Mouse (Mus musculus) heart, embryonic 12.5 days (tissue): ENCODE results near the gene Manba. TPM values are rescaled to one million over a fixed set of nuclear protein-coding genes. Genes with fewer than 3 reads are reported as not detected.
A peak's percentile ranks its signal among the peaks of the same experiment; 100 is the strongest.
"Not testable (repeated sequence)": the region's sequence is repeated elsewhere in the genome, so short reads cannot be mapped to it uniquely, and the experiment has no call there.

ENCODE experiments used
- ATAC-seq: fragments of 200-750 bp; cut with Nextera tagmentation; 2 replicates; pipeline ENCODE4 v1.8.0; 2017; ENCODE audit warnings: moderate TSS enrichment, moderate library complexity; ENCODE audit not compliant: insufficient number of reproducible peaks, low FRiP score
- H3K27ac ChIP-seq: fragments of 300-500 bp; sonication (generic); 2 replicates; pipeline ENCODE4 v1.5.1; 2016; ENCODE audit warnings: mild to moderate bottlenecking, moderate library complexity; ENCODE audit not compliant: poor library complexity, severe bottlenecking
- H3K27me3 ChIP-seq: fragments of 300-500 bp; sonication (generic); replicated peaks from 2 replicates; pipeline ENCODE4 v1.6.1; 2016; ENCODE audit warnings: mild to moderate bottlenecking, moderate library complexity
- H3K36me3 ChIP-seq: fragments of 300-500 bp; sonication (generic); 2 replicates; pipeline ENCODE4 v1.6.1; 2016; ENCODE audit warnings: mild to moderate bottlenecking, moderate library complexity
- H3K4me1 ChIP-seq: fragments of 300-500 bp; sonication (generic); replicated peaks from 2 replicates; pipeline ENCODE4 v1.6.1; 2016; ENCODE audit warnings: mild to moderate bottlenecking
- H3K4me2 ChIP-seq: fragments of 300-500 bp; sonication (generic); 2 replicates; pipeline ENCODE4 v1.6.1; 2016; ENCODE audit warnings: mild to moderate bottlenecking, moderate library complexity
- H3K4me3 ChIP-seq: fragments of 300-500 bp; sonication (generic); 2 replicates; pipeline ENCODE4 v1.5.1; 2016; ENCODE audit warnings: mild to moderate bottlenecking
- H3K9ac ChIP-seq: fragments of 300-500 bp; sonication (generic); 2 replicates; pipeline ENCODE4 v1.6.1; 2016; ENCODE audit warnings: mild to moderate bottlenecking, moderate library complexity
- H3K9me3 ChIP-seq: fragments of 300-500 bp; sonication (generic); replicated peaks from 2 replicates; pipeline ENCODE4 v1.6.1; 2016; ENCODE audit warnings: mild to moderate bottlenecking, moderate library complexity
- WGBS: fragments of 180-500 bp; shearing (Covaris S2); methylation state at CpG from one replicate; pipeline ENCODE4 v1.1.7; 2016; 5-methylcytosine and 5-hydroxymethylcytosine counted together
- polyA plus RNA-seq: library from polyadenylated mRNA; unstranded; fragments of >200 nt; fragmentation: Nextera tagmentation; extraction: Ambion mirVana; gene quantifications from 2 replicates; pipeline ENCODE4 v1.2.1, GENCODE M21; 2016

Manba gene
- polyA plus RNA-seq, 1 experiment from 2014 or later = 43.7 TPM

DNA sequence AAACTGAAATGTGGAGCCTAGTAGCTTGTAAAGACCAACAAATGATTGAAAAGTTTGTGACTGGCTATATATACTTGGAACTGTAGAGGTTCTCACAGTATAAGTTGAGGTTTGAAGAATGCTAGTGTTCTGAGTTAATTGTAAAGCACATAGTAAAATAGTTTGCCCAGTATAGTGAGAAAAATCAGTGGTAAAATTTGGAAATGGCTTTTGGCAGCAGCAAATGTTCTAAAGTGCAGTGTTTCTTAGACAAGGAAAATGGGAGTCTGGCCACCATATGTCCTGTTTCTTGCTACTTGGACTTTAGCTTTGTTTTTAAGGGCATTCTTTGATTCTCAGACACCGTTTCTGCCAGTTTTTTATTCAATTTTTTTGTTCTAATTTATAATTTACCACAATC lies 17.0 kb upstream of the Manba start:
- 85% methylated on average over 1 of the region's 1 CpGs for WGBS
- peaks cover 2% of the 10 kb centered on the region; the same call in 1 of the 2 replicates for H3K36me3 ChIP-seq
- no peaks in the 10 kb centered on the region for H3K27me3 ChIP-seq
- no peak overlapping the region for H3K9ac ChIP-seq
- no peak for ATAC-seq
- H3K4me2 ChIP-seq = no peak overlapping the region
- no peaks in the 10 kb centered on the region for H3K9me3 ChIP-seq
- H3K4me3 ChIP-seq = no peak overlapping the region
- H3K4me1 ChIP-seq = 0 out of 2 replicates have a peak, but pooled peaks cover 5% of the 10 kb centered on the region
- no peak overlapping the region for H3K27ac ChIP-seq

DNA sequence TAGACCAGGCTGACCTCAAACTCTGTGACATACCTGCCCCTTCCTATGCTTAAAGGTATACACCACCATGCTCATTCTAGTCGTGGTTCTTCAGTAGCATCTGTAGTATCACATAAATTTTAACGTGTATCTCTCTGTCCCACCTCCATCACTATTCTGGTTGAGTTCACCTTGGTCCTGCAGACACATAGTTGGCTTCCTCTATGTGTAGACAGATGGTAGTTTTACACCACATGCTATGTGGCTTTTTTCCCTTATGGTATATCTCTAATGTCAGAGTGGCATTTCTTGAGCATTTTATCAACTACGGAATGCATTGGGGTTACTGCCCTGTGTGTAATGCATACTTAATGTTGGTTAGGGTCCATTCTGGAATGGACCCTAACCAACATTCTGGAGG lies 16.3 kb upstream of the Manba start:
- no peaks in the 10 kb centered on the region for H3K27me3 ChIP-seq
- no peak overlapping the region for H3K4me3 ChIP-seq
- H3K4me2 ChIP-seq = no peak overlapping the region
- ATAC-seq = no peak
- no peaks in the 10 kb centered on the region for H3K36me3 ChIP-seq
- H3K9me3 ChIP-seq = no peaks in the 10 kb centered on the region
- 46% methylated on average over 3 of the region's 3 CpGs for WGBS
- no peak overlapping the region for H3K9ac ChIP-seq
- H3K27ac ChIP-seq = no peak overlapping the region
- H3K4me1 ChIP-seq = 0 out of 2 replicates have a peak, but pooled peaks cover 5% of the 10 kb centered on the region

DNA sequence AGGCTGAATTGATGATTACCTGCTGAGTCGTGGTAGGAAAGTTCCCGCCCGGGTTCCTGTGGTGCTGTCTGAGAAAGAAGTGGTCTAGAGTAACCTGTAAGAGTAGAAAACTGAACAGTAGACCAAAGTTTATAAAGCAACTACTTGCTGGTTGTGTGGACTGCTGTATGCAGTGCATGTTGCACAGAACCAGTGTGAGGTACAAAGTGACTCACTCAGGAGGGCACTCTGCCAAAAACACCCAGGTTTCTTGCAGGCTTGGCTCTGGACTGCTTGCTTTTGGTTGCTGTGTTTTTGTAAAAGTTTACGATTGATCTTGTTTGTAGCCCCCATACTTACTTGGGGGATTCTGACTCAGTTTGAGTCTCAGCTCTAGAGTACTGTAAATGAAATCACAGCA lies 15.4 kb upstream of the Manba start:
- Histone ChIP-seq H3K4me3 (no peak overlapping the region), H3K27me3 (no peaks in the 10 kb centered on the region), H3K4me2 (no peak overlapping the region), H3K9ac (no peak overlapping the region), H3K27ac (no peak overlapping the region), H3K36me3 (no peaks in the 10 kb centered on the region), H3K9me3 (no peaks in the 10 kb centered on the region), H3K4me1 (0 out of 2 replicates have a peak, but pooled peaks cover 3% of the 10 kb centered on the region)
- no peak for ATAC-seq
- WGBS = 48% methylated on average over 4 of the region's 4 CpGs

DNA sequence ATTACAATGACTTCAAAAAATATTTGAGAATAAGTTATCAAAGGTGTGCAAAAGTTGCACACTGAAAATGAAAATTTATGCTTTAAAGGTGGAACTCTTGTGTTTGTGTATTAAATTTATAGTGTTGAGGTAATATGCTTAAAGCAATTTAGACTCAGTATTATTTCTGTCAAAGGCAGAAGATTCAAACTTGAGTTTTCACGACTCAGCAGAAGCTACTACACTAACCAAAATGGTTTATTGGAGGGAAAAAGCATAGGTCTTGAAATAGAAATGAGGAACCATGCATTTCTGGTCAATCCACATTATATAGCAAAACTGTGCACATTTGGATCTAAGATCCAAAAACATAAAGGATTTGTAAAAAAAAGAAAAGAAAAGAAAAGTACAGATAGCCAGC lies 14.6 kb upstream of the Manba start:
- H3K27me3 ChIP-seq = no peaks in the 10 kb centered on the region
- 79% methylated on average over 1 of the region's 1 CpGs for WGBS
- no peak overlapping the region for H3K4me2 ChIP-seq
- no peak for ATAC-seq
- no peaks in the 10 kb centered on the region for H3K9me3 ChIP-seq
- H3K4me1 ChIP-seq = 0 out of 2 replicates have a peak, but pooled peaks cover 3% of the 10 kb centered on the region
- H3K27ac ChIP-seq = no peak overlapping the region
- no peak overlapping the region for H3K9ac ChIP-seq
- H3K36me3 ChIP-seq = no peaks in the 10 kb centered on the region
- H3K4me3 ChIP-seq = no peak overlapping the region

DNA sequence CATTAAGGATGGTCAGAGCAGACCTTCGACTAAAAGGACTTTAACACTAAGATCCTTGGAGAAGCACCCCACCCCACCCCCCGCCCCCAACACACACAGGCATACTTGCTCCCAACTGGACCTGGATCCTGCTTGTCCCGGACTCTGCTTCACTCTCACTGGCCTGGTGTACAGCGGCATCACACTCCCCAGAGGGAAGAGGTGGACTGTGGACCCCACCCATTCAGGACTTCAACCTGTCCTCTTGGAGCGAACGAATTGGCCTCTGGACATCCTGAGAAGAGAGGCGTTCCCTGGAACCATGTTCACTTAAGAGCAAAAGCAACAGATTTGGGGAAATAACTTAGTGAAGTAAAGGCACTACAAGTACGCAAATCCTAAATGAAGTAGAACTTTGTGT lies 10.4 kb upstream of the Manba start:
- Histone ChIP-seq H3K4me3 (no peak overlapping the region), H3K9me3 (no peaks in the 10 kb centered on the region), H3K9ac (no peak overlapping the region), H3K27ac (no peak overlapping the region), H3K36me3 (no peaks in the 10 kb centered on the region), H3K4me2 (no peak overlapping the region), H3K27me3 (no peaks in the 10 kb centered on the region), H3K4me1 (no peaks in the 10 kb centered on the region)
- 84% methylated on average over 8 of the region's 8 CpGs for WGBS
- ATAC-seq = no peak

DNA sequence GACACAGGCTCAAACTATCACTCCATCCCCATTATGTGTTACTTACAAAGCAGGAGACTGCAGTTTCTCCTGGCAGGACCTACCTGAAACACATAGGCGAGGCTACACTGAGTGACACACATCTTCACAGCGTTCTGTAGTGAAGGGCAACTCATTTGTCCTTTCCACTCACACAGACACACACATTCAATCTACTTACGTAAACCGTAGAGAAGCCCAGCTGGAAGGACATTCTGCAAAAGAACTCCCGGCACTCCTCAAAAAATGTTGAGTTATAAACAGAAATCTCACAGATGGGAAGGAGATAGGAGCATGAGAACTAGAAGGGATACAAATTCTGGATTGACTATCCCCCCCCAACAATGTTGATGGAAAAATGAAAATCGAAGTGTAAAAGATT lies 9.1 kb upstream of the Manba start:
- no peak overlapping the region for H3K4me3 ChIP-seq
- 75% methylated on average over 6 of the region's 6 CpGs for WGBS
- H3K4me1 ChIP-seq = no peaks in the 10 kb centered on the region
- no peaks in the 10 kb centered on the region for H3K27me3 ChIP-seq
- no peak overlapping the region for H3K9ac ChIP-seq
- no peak overlapping the region for H3K27ac ChIP-seq
- ATAC-seq = no peak
- no peak overlapping the region for H3K4me2 ChIP-seq
- no peaks in the 10 kb centered on the region for H3K36me3 ChIP-seq
- H3K9me3 ChIP-seq = no peaks in the 10 kb centered on the region

DNA sequence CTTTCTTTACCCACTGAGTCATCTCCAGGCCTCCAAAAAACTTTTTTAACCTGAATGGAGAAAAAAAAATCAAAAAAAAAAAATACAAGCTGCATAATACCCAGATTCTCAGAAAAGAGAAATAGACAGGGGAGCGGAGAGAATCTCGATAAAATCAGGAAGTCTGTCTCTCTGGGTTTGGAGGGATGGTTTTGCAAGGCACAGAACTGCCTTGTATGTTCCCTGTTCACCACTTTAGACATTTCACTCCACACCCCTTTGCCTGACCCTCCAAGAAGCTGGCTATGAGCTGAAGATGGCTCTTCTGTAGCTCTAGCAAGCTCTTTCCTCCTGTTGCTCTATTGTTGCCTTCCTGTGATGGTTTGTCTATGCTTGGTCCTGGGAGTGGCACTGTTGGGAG lies 8.4 kb upstream of the Manba start:
- H3K27me3 ChIP-seq = no peaks in the 10 kb centered on the region
- WGBS = 81% methylated on average over 2 of the region's 2 CpGs
- no peak overlapping the region for H3K9ac ChIP-seq
- no peaks in the 10 kb centered on the region for H3K36me3 ChIP-seq
- H3K27ac ChIP-seq = no peak overlapping the region
- no peaks in the 10 kb centered on the region for H3K4me1 ChIP-seq
- ATAC-seq = no peak
- no peak overlapping the region for H3K4me2 ChIP-seq
- no peaks in the 10 kb centered on the region for H3K9me3 ChIP-seq
- H3K4me3 ChIP-seq = no peak overlapping the region

DNA sequence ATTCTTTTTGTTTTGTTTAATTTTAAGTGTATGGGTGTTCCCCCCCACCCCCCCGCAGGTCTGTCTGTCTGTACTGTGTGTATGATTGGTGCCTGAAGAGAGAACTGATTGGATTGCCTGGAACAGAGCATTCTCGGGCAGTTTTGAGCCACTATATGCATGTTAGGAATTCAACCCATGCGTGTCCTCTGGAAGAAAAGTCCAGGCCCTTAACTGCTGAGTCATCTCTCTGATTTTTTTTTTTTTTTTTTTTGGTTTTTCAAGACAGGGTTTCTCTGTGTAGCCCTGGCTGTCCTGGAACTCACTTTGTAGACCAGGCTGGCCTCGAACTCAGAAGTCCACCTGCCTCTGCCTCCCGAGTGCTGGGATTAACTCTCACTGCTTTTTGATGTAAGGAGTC lies 6.3 kb upstream of the Manba start:
- not testable (repeated sequence) for H3K9me3 ChIP-seq, ATAC-seq, H3K4me1 ChIP-seq, H3K4me3 ChIP-seq, H3K27ac ChIP-seq, H3K4me2 ChIP-seq, H3K27me3 ChIP-seq, H3K9ac ChIP-seq, H3K36me3 ChIP-seq
- WGBS = 77% methylated on average over 5 of the region's 5 CpGs

DNA sequence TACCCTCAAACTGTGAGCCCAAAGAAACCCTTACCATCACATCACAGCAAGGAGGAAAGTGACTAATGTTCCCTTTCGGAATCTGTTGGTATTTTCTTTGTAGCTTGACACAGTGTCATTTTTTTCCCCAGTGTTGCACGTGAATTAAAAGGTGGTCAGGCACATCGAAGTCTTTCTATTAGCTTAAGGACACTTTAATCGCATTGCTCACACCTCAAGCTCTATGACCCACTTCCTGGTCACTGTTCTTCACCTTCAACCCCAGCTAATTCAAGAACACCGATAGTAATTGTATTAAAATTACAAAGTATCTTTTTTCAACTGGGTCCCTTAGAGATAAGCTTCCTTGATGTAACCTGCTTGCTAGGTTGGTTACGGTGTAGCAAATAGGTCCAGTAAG lies 4.6 kb upstream of the Manba start:
- ATAC-seq = no peak
- no peak overlapping the region for H3K9ac ChIP-seq

DNA sequence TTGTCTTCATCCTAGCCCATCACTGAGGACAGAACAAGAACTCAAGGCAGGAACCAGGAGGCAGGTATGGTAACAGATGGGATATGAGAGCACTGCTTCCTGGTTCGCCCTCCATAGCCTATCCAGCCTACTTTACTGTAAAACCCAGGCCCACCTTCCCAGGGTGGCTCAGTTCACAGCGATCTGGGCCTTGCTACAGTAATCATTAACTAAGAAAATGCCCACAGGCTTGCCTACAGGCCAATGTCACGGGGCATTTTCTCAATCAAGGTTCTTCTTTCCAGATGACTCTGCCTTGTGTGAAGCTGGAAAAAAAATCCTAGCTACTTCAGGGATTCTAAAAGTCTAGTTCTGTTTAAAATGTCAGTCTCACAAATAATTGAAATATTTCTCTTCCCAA lies 3.8 kb upstream of the Manba start:
- Histone ChIP-seq H3K4me1 (0 out of 2 replicates have a peak, but pooled peaks cover 3% of the 10 kb centered on the region), H3K9ac (no peak overlapping the region), H3K27ac (no peak overlapping the region), H3K36me3 (no peaks in the 10 kb centered on the region), H3K9me3 (no peaks in the 10 kb centered on the region), H3K4me3 (no peak overlapping the region), H3K27me3 (no peaks in the 10 kb centered on the region), H3K4me2 (no peak overlapping the region)
- 78% methylated on average over 3 of the region's 3 CpGs for WGBS
- ATAC-seq = no peak

More for the DNA sequence above, 4.6 kb upstream of the Manba start:
- Histone ChIP-seq H3K36me3 (no peaks in the 10 kb centered on the region), H3K27me3 (no peaks in the 10 kb centered on the region), H3K4me1 (0 out of 2 replicates have a peak, but pooled peaks cover 3% of the 10 kb centered on the region), H3K9me3 (no peaks in the 10 kb centered on the region), H3K4me3 (no peak overlapping the region), H3K4me2 (no peak overlapping the region), H3K27ac (no peak overlapping the region)
- WGBS = 85% methylated on average over 6 of the region's 6 CpGs

DNA sequence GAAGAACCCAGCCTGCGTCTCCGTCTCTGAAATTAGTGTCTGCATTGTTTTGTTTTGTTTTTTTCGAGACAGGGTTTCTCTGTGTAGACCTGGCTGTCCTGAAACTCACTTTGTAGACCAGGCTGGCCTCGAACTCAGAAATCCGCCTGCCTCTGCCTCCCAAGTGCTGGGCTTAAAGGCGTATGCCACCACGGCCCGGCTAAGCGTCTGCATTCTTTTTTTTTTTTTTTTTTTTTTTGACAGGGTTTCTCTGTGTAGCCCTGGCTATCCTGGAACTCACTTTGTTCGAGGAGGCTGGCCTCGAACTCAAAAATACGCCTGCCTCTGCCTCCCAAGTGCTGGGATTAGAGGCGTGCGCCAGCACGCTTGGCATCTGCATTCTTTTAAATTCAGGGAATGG lies 761 bp upstream of the Manba start:
- H3K4me1 ChIP-seq = peaks cover 11% of the 10 kb centered on the region; the same call in 1 of the 2 replicates
- H3K27ac ChIP-seq, H3K9ac ChIP-seq, H3K36me3 ChIP-seq, H3K27me3 ChIP-seq, H3K9me3 ChIP-seq, ATAC-seq: not testable (repeated sequence)
- H3K4me2 ChIP-seq = peak overlapping the region; percentile 82
- peak overlapping the region; percentile 80 for H3K4me3 ChIP-seq
- WGBS = 82% methylated on average over 15 of the region's 15 CpGs

DNA sequence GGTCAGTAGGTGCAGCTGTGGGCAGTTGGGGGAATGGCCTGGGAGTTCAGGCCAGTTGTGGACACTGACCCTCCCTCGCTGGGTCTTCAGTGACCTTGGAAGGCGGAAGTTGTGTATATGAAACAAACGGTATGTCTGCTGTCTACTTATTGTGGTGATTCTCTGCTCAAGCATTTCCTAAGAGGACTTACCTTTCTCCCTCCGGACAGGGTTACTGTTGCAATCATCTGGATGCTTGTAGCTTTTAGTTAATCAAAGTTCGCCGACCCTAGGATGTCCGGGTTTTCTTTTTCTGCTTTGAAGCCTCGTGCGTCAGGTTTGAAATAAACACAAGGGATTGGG lies 460 bp downstream of the Manba start:
- H3K27ac ChIP-seq = peak overlapping the region; percentile 68
- no peaks in the 10 kb centered on the region for H3K9me3 ChIP-seq
- H3K9ac ChIP-seq = peak overlapping the region; percentile 85
- H3K4me1 ChIP-seq = peaks cover 11% of the 10 kb centered on the region; the same call in 1 of the 2 replicates
- no peaks in the 10 kb centered on the region for H3K27me3 ChIP-seq
- peak overlapping the region; percentile 80 for H3K4me3 ChIP-seq
- WGBS = 12% methylated on average over 9 of the region's 9 CpGs
- peak overlapping the region; percentile 82 for H3K4me2 ChIP-seq
- peak; percentile 72 for ATAC-seq
- H3K36me3 ChIP-seq = peaks cover 8% of the 10 kb centered on the region
